Mouse (Mus musculus) bone marrow macrophage, adult 2 months (primary cell): ENCODE data around the gene Pde6h.

Experiments used
- CTCF ChIP-seq: IDR thresholded peaks from 2 replicates; pipeline ENCODE4 v1.5.1; 2012; ENCODE audit warnings: low read depth, mild to moderate bottlenecking, low read length, moderate library complexity
- POLR2A ChIP-seq: IDR thresholded peaks from 2 replicates; pipeline ENCODE4 v1.6.1; 2012; ENCODE audit warnings: mild to moderate bottlenecking, low read depth, low read length, borderline replicate concordance

GRCm38 (mm10) chr6:136935233-136935632, 11.6 kb downstream of the Pde6h start:
- no peak for TF ChIP-seq CTCF
- no peak for TF ChIP-seq POLR2A
